Mouse (Mus musculus) testis, adult 2 months (tissue): ENCODE data around the gene B3galt1.

Experiments used
- CTCF ChIP-seq: fragments of 200-500 bp; IDR thresholded peaks from 2 replicates; pipeline ENCODE4 v1.5.1; 2012; ENCODE audit warnings: low read depth, mild to moderate bottlenecking, inconsistent platforms, low read length, moderate library complexity; ENCODE audit not compliant: control insufficient read depth, insufficient read depth, insufficient replicate concordance
- POLR2A ChIP-seq: fragments of 200-500 bp; IDR thresholded peaks from 2 replicates; pipeline ENCODE4 v1.6.1; 2012; ENCODE audit warnings: low read depth, mild to moderate bottlenecking, inconsistent platforms, low read length, moderate library complexity; ENCODE audit not compliant: control insufficient read depth

GRCm38 (mm10) chr2:68080872-68081280 is 515.2 kb downstream of the B3galt1 start:
- TF ChIP-seq CTCF (no peak), POLR2A (no peak)
